Mouse (Mus musculus) layer of hippocampus, adult 8-10 months (tissue): ENCODE data around the gene Zrsr2. TPM values are rescaled to one million over a fixed set of nuclear protein-coding genes. Genes with fewer than 3 reads are reported as not detected.

ENCODE experiments used
- DNase-seq, 2 experiments: peaks; one replicate each; pipeline ENCODE4 v3.0.0; 2022; ENCODE audit warnings: low spot score in 2 of 2
- total RNA-seq, 4 experiments: library from RNA; stranded (reverse); gene quantifications; 2 replicates each; pipeline ENCODE4 v1.2.4; 2022

Gene Zrsr2
- total RNA-seq = 10 to 100 TPM; 32.3 to 47.4 (median 38.7) TPM

GRCm38 (mm10) chrX:163958467-163958875 lies at the start of gene Zrsr2:
Zrsr2 (minus strand) TSS chrX:163958661.
- DNase-seq = peak; percentile 54 to 72

- no peak for DNase-seq
Measured at GRCm38 (mm10) chrX:164004809-164005208, 46.3 kb upstream of the Zrsr2 start.

- DNase-seq = no peak
Measured at GRCm38 (mm10) chrX:163999848-164000247, 41.4 kb upstream of the Zrsr2 start.

- DNase-seq = no peak
Measured at GRCm38 (mm10) chrX:163996754-163997153, 38.3 kb upstream of the Zrsr2 start.

GRCm38 (mm10) chrX:163987718-163988374 lies 29.4 kb upstream of the Zrsr2 start:
- no peak for DNase-seq

GRCm38 (mm10) chrX:163982129-163982528 lies 23.7 kb upstream of the Zrsr2 start:
- no peak for DNase-seq

- no peak for DNase-seq
Measured at GRCm38 (mm10) chrX:163981500-163981899, 23.0 kb upstream of the Zrsr2 start.

- no peak for DNase-seq
Measured at GRCm38 (mm10) chrX:163981092-163981491, 22.6 kb upstream of the Zrsr2 start.

- DNase-seq = peak in 1 of 2 experiments; percentile 31
Measured at GRCm38 (mm10) chrX:163957803-163958466, 526 bp downstream of the Zrsr2 start.

GRCm38 (mm10) chrX:163957381-163957780 lies 1.1 kb downstream of the Zrsr2 start:
- no peak for DNase-seq

- no peak for DNase-seq
Measured at GRCm38 (mm10) chrX:163951618-163952017, 6.8 kb downstream of the Zrsr2 start.

GRCm38 (mm10) chrX:163944381-163944780 lies 14.1 kb downstream of the Zrsr2 start:
- DNase-seq = no peak

GRCm38 (mm10) chrX:163938587-163938986 lies 19.9 kb downstream of the Zrsr2 start:
- peak; percentile 38 to 57 for DNase-seq

- DNase-seq = no peak
Measured at GRCm38 (mm10) chrX:163934731-163935130, 23.7 kb downstream of the Zrsr2 start.

- no peak for DNase-seq
Measured at GRCm38 (mm10) chrX:163929550-163929949, 28.9 kb downstream of the Zrsr2 start.

- no peak for DNase-seq
Measured at GRCm38 (mm10) chrX:163912791-163913190, 45.7 kb downstream of the Zrsr2 start.

GRCm38 (mm10) chrX:163909381-163909780 lies 49.1 kb downstream of the Zrsr2 start:
- DNase-seq = peak in 1 of 2 experiments; percentile 15

- DNase-seq = peak; percentile 93
Measured at GRCm38 (mm10) chrX:163908337-163909250, 49.9 kb downstream of the Zrsr2 start, which contains the start of gene Ap1s2. Ap1s2 (plus strand) TSS chrX:163909017.

- no peak for DNase-seq
Measured at GRCm38 (mm10) chrX:163908003-163908336, 50.5 kb downstream of the Zrsr2 start.

GRCm38 (mm10) chrX:163906861-163907260 lies 51.6 kb downstream of the Zrsr2 start:
- DNase-seq = no peak

GRCm38 (mm10) chrX:163899431-163900020 lies 58.9 kb downstream of the Zrsr2 start:
- no peak for DNase-seq

- DNase-seq = no peak
Measured at GRCm38 (mm10) chrX:163897354-163897753, 61.1 kb downstream of the Zrsr2 start.
